Mouse (Mus musculus): ENCODE data around the gene Clrn2. TPM values are rescaled to one million over a fixed set of nuclear protein-coding genes. Genes with fewer than 3 reads are reported as not detected.

Gene Clrn2
- polyA plus RNA-seq, 1 experiment from 2014 or later = not detected

DNA sequence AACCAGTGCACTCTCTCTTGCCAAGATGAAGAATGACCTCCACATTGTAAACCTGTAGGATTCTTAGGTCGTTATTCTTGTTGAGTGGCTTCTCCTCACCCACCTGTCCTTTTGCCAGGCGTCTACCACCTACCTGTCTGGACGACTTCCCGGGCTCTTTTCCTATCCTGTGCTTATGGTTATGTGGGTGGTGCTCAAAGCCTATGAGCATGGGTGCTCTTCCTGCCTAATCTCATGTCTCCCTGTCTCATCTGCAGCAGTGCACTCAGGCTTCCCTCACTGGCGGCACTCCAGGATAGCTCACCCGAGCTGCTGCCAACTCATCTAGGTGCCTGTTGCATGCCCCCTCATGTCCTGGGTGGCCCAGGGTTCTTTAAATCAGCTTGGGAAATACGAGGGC is 24.1 kb downstream of the Clrn2 start:
- H3K36me3 ChIP-seq (ENCODE audit: insufficient read depth) = no peaks in the 10 kb centered on the region
- no peak for ATAC-seq (ENCODE audit: insufficient read depth)
- H3K27me3 ChIP-seq (ENCODE audit: insufficient read depth, low read length) = no peaks in the 10 kb centered on the region
- no peak overlapping the region for H3K9ac ChIP-seq
- no peak overlapping the region for H3K4me3 ChIP-seq (ENCODE audit: low read depth, low read length)
- TF ChIP-seq CTCF (IDR thresholded peaks at IDR 0.05; ENCODE audit: low read depth) = no peak
- no peak overlapping the region for H3K27ac ChIP-seq (ENCODE audit: low read depth)
- no peaks in the 10 kb centered on the region for H3K4me1 ChIP-seq (ENCODE audit: insufficient read depth)
- H3K4me2 ChIP-seq = no peak overlapping the region
- no peaks in the 10 kb centered on the region for H3K9me3 ChIP-seq (ENCODE audit: low read depth, low read length)
- 74% methylated on average over 7 of the region's 7 CpGs for WGBS
- no peak for DNase-seq

DNA sequence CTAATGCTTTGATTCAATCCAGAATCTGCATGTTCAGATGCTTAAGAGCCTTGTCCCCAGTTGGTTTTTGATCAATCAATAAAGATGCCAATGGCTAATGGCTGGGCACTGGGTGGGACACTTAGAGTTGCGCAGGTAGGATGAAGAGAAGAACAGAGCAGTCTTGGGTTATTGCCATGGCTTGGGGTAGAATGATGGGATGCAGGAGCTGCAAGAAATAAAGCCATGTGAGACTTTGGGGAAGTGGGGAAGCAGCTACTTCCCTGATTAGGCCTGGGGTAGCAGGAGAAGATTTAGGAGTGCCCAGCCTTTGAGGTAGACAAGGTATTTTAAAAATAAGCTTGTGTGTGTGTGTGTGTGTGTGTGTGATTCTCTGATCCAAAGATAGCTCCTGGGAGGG is 26.5 kb downstream of the Clrn2 start:
- no peaks in the 10 kb centered on the region for H3K4me1 ChIP-seq (ENCODE audit: insufficient read depth)
- 83% methylated on average over 1 of the region's 1 CpGs for WGBS
- ATAC-seq (ENCODE audit: insufficient read depth) (no peak), DNase-seq (no peak)
- no peak overlapping the region for H3K4me2 ChIP-seq
- TF ChIP-seq CTCF (IDR thresholded peaks at IDR 0.05; ENCODE audit: low read depth) = no peak
- no peaks in the 10 kb centered on the region for H3K27me3 ChIP-seq (ENCODE audit: insufficient read depth, low read length)
- no peak overlapping the region for H3K27ac ChIP-seq (ENCODE audit: low read depth)
- no peaks in the 10 kb centered on the region for H3K36me3 ChIP-seq (ENCODE audit: insufficient read depth)
- H3K9ac ChIP-seq = no peak overlapping the region
- H3K9me3 ChIP-seq (ENCODE audit: low read depth, low read length) = no peaks in the 10 kb centered on the region
- H3K4me3 ChIP-seq (ENCODE audit: low read depth, low read length) = no peak overlapping the region

DNA sequence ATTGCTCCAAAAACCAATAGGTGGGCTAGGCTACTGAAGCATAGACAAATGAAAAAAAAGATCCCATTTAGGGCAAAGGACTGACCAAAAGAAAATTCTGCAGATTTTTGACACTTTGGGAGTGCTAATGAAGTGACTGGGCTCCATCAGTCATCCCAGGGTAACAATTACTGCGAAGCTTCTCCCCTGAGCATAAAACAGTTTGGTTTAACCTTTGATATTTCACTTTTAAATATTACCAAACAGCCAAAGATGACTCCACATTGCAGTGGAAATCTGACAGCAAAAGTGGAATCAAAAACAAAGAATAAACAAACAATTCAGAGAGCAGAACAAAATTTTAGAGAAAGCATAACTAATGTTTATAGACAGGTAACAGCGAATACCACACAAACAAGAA is 27.6 kb downstream of the Clrn2 start:
- H3K4me1 ChIP-seq (ENCODE audit: insufficient read depth) = no peaks in the 10 kb centered on the region
- H3K27ac ChIP-seq (ENCODE audit: low read depth) = no peak overlapping the region
- H3K36me3 ChIP-seq (ENCODE audit: insufficient read depth) = no peaks in the 10 kb centered on the region
- DNase-seq = no peak
- ATAC-seq (ENCODE audit: insufficient read depth) = no peak
- 78% methylated on average over 2 of the region's 2 CpGs for WGBS
- no peaks in the 10 kb centered on the region for H3K9me3 ChIP-seq (ENCODE audit: low read depth, low read length)
- no peak overlapping the region for H3K9ac ChIP-seq
- H3K4me3 ChIP-seq (ENCODE audit: low read depth, low read length) = no peak overlapping the region
- no peak overlapping the region for H3K4me2 ChIP-seq
- no peak for TF ChIP-seq CTCF (IDR thresholded peaks at IDR 0.05; ENCODE audit: low read depth)
- H3K27me3 ChIP-seq (ENCODE audit: insufficient read depth, low read length) = no peaks in the 10 kb centered on the region

DNA sequence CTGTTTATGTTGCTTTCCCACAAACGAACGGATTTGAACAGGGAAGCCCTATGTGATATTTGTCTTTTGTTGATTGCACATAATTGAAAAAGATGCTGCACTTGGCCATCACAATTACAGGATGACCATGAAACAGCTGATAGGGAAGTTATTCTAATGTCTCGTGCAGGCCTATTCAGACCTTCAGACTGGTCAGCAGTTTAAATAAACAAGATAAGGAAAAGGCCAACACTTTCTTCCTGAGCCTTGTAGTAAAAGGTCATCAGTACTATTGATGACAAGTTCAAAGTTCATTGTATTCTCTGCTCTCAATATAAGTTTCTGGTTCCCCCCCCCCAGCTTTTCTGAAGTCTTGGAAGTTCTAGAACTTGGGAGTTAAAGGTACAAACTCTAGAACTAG is 29.1 kb downstream of the Clrn2 start:
- Histone ChIP-seq H3K27me3 (ENCODE audit: insufficient read depth, low read length) (no peaks in the 10 kb centered on the region), H3K36me3 (ENCODE audit: insufficient read depth) (no peaks in the 10 kb centered on the region), H3K4me2 (no peak overlapping the region), H3K27ac (ENCODE audit: low read depth) (no peak overlapping the region), H3K9me3 (ENCODE audit: low read depth, low read length) (no peaks in the 10 kb centered on the region), H3K9ac (no peak overlapping the region), H3K4me1 (ENCODE audit: insufficient read depth) (no peaks in the 10 kb centered on the region), H3K4me3 (ENCODE audit: low read depth, low read length) (no peak overlapping the region)
- no peak for TF ChIP-seq CTCF (IDR thresholded peaks at IDR 0.05; ENCODE audit: low read depth)
- 48% methylated on average over 3 of the region's 3 CpGs for WGBS
- ATAC-seq (ENCODE audit: insufficient read depth) (no peak), DNase-seq (no peak)

DNA sequence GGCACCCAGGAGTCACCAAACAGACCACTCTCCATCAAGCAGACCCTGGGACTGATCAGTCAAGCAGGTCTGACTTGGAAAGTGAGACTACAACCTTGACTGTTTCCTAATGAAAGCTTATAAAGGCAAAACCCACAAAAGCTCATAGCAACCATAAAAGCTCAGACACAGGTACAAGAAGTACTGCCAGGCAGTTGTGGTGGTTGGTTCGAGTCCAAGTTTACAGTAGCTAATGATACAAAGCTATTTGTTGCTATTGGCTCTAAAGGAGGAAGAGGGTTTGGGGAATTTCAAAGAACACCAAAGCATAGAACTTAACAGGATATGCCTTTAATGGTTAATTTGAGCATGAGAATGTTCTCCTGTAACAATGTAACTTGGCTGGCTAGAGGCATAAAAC is 30.1 kb downstream of the Clrn2 start:
- TF ChIP-seq CTCF (IDR thresholded peaks at IDR 0.05; ENCODE audit: low read depth) = no peak
- Histone ChIP-seq H3K9ac (no peak overlapping the region), H3K36me3 (ENCODE audit: insufficient read depth) (no peaks in the 10 kb centered on the region), H3K27ac (ENCODE audit: low read depth) (no peak overlapping the region), H3K4me2 (no peak overlapping the region), H3K4me3 (ENCODE audit: low read depth, low read length) (no peak overlapping the region), H3K27me3 (ENCODE audit: insufficient read depth, low read length) (no peaks in the 10 kb centered on the region), H3K4me1 (ENCODE audit: insufficient read depth) (no peaks in the 10 kb centered on the region), H3K9me3 (ENCODE audit: low read depth, low read length) (no peaks in the 10 kb centered on the region)
- no peak for ATAC-seq (ENCODE audit: insufficient read depth)
- DNase-seq = no peak
- WGBS = 71% methylated on average over 1 of the region's 1 CpGs

DNA sequence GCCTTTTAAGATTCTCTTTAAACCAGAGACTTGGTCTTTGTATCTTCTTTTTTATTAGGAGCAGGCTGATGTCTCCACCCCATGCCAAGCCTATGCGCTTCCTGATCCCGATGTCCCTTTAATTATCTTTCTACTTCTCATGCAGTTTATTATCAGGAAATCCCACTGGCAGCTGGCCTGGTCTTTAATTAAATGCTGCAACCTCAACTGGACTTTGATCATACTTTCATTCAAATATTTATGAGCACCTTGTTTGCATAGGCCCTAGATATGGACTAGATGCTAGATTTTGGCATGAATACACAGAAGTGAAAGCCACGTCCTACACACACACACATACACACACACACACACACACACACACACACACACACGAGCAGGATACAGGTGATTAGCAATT is 38.2 kb downstream of the Clrn2 start:
- no peaks in the 10 kb centered on the region for H3K4me1 ChIP-seq (ENCODE audit: insufficient read depth)
- WGBS = 64% methylated on average over 4 of the region's 4 CpGs
- H3K9ac ChIP-seq = no peak overlapping the region
- H3K9me3 ChIP-seq (ENCODE audit: low read depth, low read length) = no peaks in the 10 kb centered on the region
- no peak overlapping the region for H3K4me2 ChIP-seq
- H3K36me3 ChIP-seq (ENCODE audit: insufficient read depth) = peaks cover 15% of the 10 kb centered on the region
- ATAC-seq (ENCODE audit: insufficient read depth) = no peak
- no peaks in the 10 kb centered on the region for H3K27me3 ChIP-seq (ENCODE audit: insufficient read depth, low read length)
- H3K27ac ChIP-seq (ENCODE audit: low read depth) = no peak overlapping the region
- no peak for TF ChIP-seq CTCF (IDR thresholded peaks at IDR 0.05; ENCODE audit: low read depth)
- no peak for DNase-seq
- H3K4me3 ChIP-seq (ENCODE audit: low read depth, low read length) = no peak overlapping the region

DNA sequence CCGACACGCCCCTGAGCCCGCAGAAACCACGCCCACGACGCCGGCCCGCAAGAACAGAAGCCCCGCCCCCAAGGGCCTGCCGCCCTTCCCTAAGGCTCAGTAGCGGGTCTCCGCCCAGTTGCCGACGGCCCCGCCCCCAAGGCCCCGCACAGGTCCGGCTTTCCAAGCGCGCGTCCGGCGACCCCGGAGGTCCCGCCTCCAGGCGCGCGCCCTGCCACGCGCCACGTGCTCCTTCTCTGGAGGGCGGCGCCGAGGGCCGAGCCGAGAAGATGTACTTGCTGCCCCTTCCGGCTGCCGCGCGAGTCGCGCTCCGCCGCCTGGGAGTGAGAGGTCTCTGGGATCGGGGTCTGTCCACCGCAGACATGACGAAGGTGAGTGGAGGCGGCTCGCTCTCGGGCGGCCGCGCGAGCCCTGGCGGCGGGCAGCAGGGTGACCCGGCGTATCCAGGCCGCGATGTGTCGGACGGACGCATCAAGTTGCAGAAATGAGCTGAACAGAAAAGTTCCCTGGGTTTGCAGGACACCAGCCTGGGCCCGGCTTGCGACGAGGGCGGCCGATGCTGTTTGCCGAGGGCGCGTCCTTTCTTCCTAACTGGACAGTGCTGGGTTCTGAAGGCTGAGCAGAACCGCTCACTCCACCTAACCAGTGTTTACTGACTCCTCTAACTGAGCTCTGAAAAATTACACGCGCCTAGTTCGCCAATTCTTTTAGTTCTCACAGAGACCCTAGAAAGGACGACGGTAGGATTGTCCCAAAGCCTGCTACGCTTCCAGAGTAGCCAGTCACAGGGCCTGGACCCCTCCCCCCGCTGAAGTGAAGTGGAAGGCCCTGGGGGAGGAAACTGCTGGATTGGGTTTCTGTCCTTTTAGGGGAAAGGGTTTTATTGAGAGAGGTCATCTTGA is 39.9 kb downstream of the Clrn2 start, which contains the start of gene Lap3:
Lap3 (plus strand) TSS at position 184 of the 902 bp plus-strand sequence.
- peak within 1 kb of the TSS; percentile 70 for H3K9ac ChIP-seq
- peak within 1 kb of the TSS; percentile 87 for H3K4me2 ChIP-seq
- no peaks in the 10 kb centered on the region for H3K9me3 ChIP-seq (ENCODE audit: low read depth, low read length)
- DNase-seq = peak; percentile 100
- H3K4me1 ChIP-seq (ENCODE audit: insufficient read depth) = no peaks in the 10 kb centered on the region
- under 1% methylated on average over 78 of the region's 78 CpGs for WGBS
- peak within 1 kb of the TSS; percentile 77 for H3K4me3 ChIP-seq (ENCODE audit: low read depth, low read length)
- TF ChIP-seq CTCF (IDR thresholded peaks at IDR 0.05; ENCODE audit: low read depth) = peak; percentile 44; the same call in 1 of the 2 replicates
- peaks cover 32% of the 10 kb centered on the region for H3K36me3 ChIP-seq (ENCODE audit: insufficient read depth)
- peak within 1 kb of the TSS; percentile 82 for H3K27ac ChIP-seq (ENCODE audit: low read depth)
- ATAC-seq (ENCODE audit: insufficient read depth) = peak; percentile 97
- H3K27me3 ChIP-seq (ENCODE audit: insufficient read depth, low read length) = no peaks in the 10 kb centered on the region

Measured in lung, embryonic 14.5 days (tissue).